Mouse (Mus musculus) kidney, postnatal 0 days (tissue): Measurements from ENCODE around the gene C1qa. TPM values are rescaled to one million over a fixed set of nuclear protein-coding genes. Genes with fewer than 3 reads are reported as not detected.

Source experiments
- ATAC-seq: fragments of 200-750 bp; cut with Nextera tagmentation; replicated peaks from 2 replicates; pipeline ENCODE4 v1.8.0; 2017; ENCODE audit warnings: low read depth, moderate number of reproducible peaks, moderate TSS enrichment, moderate library complexity; ENCODE audit not compliant: low FRiP score
- DNase-seq: peaks from one replicate; pipeline ENCODE4 v3.0.0-alpha.2; 2016; ENCODE audit warnings: low spot score
- H3K27ac ChIP-seq: fragments of 300-500 bp; sonication (generic); 2 replicates; pipeline ENCODE4 v1.5.1; 2014; ENCODE audit warnings: mild to moderate bottlenecking
- H3K27me3 ChIP-seq: fragments of 300-500 bp; sonication (generic); 2 replicates; pipeline ENCODE4 v1.6.1; 2014; ENCODE audit warnings: low read length, mixed read lengths; ENCODE audit not compliant: insufficient read depth
- H3K36me3 ChIP-seq: fragments of 300-500 bp; sonication (generic); 2 replicates; pipeline ENCODE4 v1.6.1; 2014; ENCODE audit warnings: low read length, mixed read lengths; ENCODE audit not compliant: insufficient read depth
- H3K4me1 ChIP-seq: fragments of 300-500 bp; sonication (generic); replicated peaks from 2 replicates; pipeline ENCODE4 v1.6.1; 2014; ENCODE audit warnings: antibody characterized with exemption, low read length, mixed read lengths; ENCODE audit not compliant: insufficient read depth
- H3K4me2 ChIP-seq: fragments of 300-500 bp; sonication (generic); 2 replicates; pipeline ENCODE4 v1.6.1; 2014; ENCODE audit warnings: mild to moderate bottlenecking, low read length, moderate library complexity, mixed read lengths
- H3K4me3 ChIP-seq: fragments of 300-500 bp; sonication (generic); replicated peaks from 2 replicates; pipeline ENCODE4 v1.5.1; 2014; ENCODE audit warnings: low read depth, low read length
- H3K9ac ChIP-seq: fragments of 300-500 bp; sonication (generic); 2 replicates; pipeline ENCODE4 v1.6.1; 2014; ENCODE audit warnings: low read depth, low read length
- H3K9me3 ChIP-seq: fragments of 300-500 bp; sonication (generic); replicated peaks from 2 replicates; pipeline ENCODE4 v1.6.1; 2016; ENCODE audit warnings: low read length, inconsistent platforms, mixed read lengths
- CTCF ChIP-seq: IDR thresholded peaks from 2 replicates; pipeline ENCODE4 v1.5.1; 2016; ENCODE audit warnings: antibody characterized with exemption, low read depth, mild to moderate bottlenecking, moderate library complexity
- WGBS: fragments of 180-500 bp; shearing (Covaris S2); extraction: QIAGEN DNeasy Blood & Tissue Kit; methylation state at CpG from one replicate; pipeline ENCODE4 v1.1.7; 2014; 5-methylcytosine and 5-hydroxymethylcytosine counted together
- polyA plus RNA-seq: library from polyadenylated mRNA; unstranded; fragments of >200 nt; fragmentation: Nextera tagmentation; extraction: Ambion mirVana; gene quantifications from 2 replicates; pipeline ENCODE4 v1.2.1, GENCODE M21; 2015

C1qa gene
- polyA plus RNA-seq, 1 experiment from 2014 or later = 35.8 TPM

- H3K27me3 ChIP-seq = no peaks in the 10 kb centered on the region
- H3K36me3 ChIP-seq = no peaks in the 10 kb centered on the region
- no peak overlapping the region for H3K4me3 ChIP-seq
- 80% methylated on average over 3 of the region's 3 CpGs for WGBS
- no peak for TF ChIP-seq CTCF
- no peak for ATAC-seq
- no peak overlapping the region for H3K9ac ChIP-seq
- no peaks in the 10 kb centered on the region for H3K9me3 ChIP-seq
- no peak for DNase-seq
- H3K4me1 ChIP-seq = no peaks in the 10 kb centered on the region
- no peak overlapping the region for H3K27ac ChIP-seq
- H3K4me2 ChIP-seq = no peak overlapping the region
Observed at GRCm38 (mm10) chr4:136919526-136919925, 20.9 kb upstream of the C1qa start.

- no peak for DNase-seq
- TF ChIP-seq CTCF = no peak
- H3K9ac ChIP-seq = no peak overlapping the region
- H3K4me3 ChIP-seq = no peak overlapping the region
- H3K4me1 ChIP-seq = no peaks in the 10 kb centered on the region
- H3K27ac ChIP-seq = no peak overlapping the region
- 84% methylated on average over 8 of the region's 8 CpGs for WGBS
- no peaks in the 10 kb centered on the region for H3K9me3 ChIP-seq
- H3K36me3 ChIP-seq = no peaks in the 10 kb centered on the region
- H3K4me2 ChIP-seq = no peak overlapping the region
- ATAC-seq = no peak
- no peaks in the 10 kb centered on the region for H3K27me3 ChIP-seq
Observed at GRCm38 (mm10) chr4:136918834-136919233, 20.2 kb upstream of the C1qa start.

- no peak overlapping the region for H3K9ac ChIP-seq
- H3K4me2 ChIP-seq = no peak overlapping the region
- 21% methylated on average over 7 of the region's 7 CpGs for WGBS
- DNase-seq (no peak), ATAC-seq (no peak)
- TF ChIP-seq CTCF = no peak
- peaks cover 7% of the 10 kb centered on the region; the same call in 1 of the 2 replicates for H3K27me3 ChIP-seq
- H3K9me3 ChIP-seq = no peaks in the 10 kb centered on the region
- no peak overlapping the region for H3K27ac ChIP-seq
- H3K36me3 ChIP-seq = no peaks in the 10 kb centered on the region
- no peak overlapping the region for H3K4me3 ChIP-seq
- no peaks in the 10 kb centered on the region for H3K4me1 ChIP-seq
Observed at GRCm38 (mm10) chr4:136917165-136917524, 18.5 kb upstream of the C1qa start.

GRCm38 (mm10) chr4:136916359-136917164 lies 18.0 kb upstream of the C1qa start:
- no peak for TF ChIP-seq CTCF
- ATAC-seq = no peak
- WGBS = 36% methylated on average over 20 of the region's 20 CpGs
- Histone ChIP-seq H3K4me3 (no peak overlapping the region), H3K4me2 (no peak overlapping the region), H3K27me3 (peaks cover 8% of the 10 kb centered on the region; the same call in 1 of the 2 replicates), H3K4me1 (no peaks in the 10 kb centered on the region), H3K9ac (no peak overlapping the region), H3K9me3 (no peaks in the 10 kb centered on the region), H3K36me3 (no peaks in the 10 kb centered on the region), H3K27ac (no peak overlapping the region)
- no peak for DNase-seq

GRCm38 (mm10) chr4:136912841-136913240 lies 14.2 kb upstream of the C1qa start:
- 11% methylated on average over 9 of the region's 9 CpGs for WGBS

GRCm38 (mm10) chr4:136911804-136912203 lies 13.2 kb upstream of the C1qa start:
- H3K27ac ChIP-seq = no peak overlapping the region
- no peaks in the 10 kb centered on the region for H3K36me3 ChIP-seq
- H3K4me2 ChIP-seq = no peak overlapping the region
- TF ChIP-seq CTCF = no peak
- no peak for ATAC-seq
- H3K4me1 ChIP-seq = no peaks in the 10 kb centered on the region
- H3K9ac ChIP-seq = no peak overlapping the region
- 29% methylated on average over 9 of the region's 9 CpGs for WGBS
- H3K4me3 ChIP-seq = no peak overlapping the region
- peaks cover 17% of the 10 kb centered on the region; the same call in 1 of the 2 replicates for H3K27me3 ChIP-seq
- no peaks in the 10 kb centered on the region for H3K9me3 ChIP-seq
- no peak for DNase-seq

More at GRCm38 (mm10) chr4:136912841-136913240, 14.2 kb upstream of the C1qa start:
- TF ChIP-seq CTCF = no peak
- Histone ChIP-seq H3K4me1 (no peaks in the 10 kb centered on the region), H3K4me2 (no peak overlapping the region), H3K9me3 (no peaks in the 10 kb centered on the region), H3K27ac (no peak overlapping the region), H3K9ac (no peak overlapping the region), H3K27me3 (peaks cover 17% of the 10 kb centered on the region; the same call in 1 of the 2 replicates), H3K36me3 (no peaks in the 10 kb centered on the region), H3K4me3 (no peak overlapping the region)
- ATAC-seq (no peak), DNase-seq (no peak)
